Mouse (Mus musculus) lung, postnatal 14 days (tissue): ENCODE data around the gene Mrpl42.
"Not testable (repeated sequence)": the region's sequence is repeated elsewhere in the genome, so short reads cannot be mapped to it uniquely, and the experiment has no call there.

ENCODE experiments used
- DNase-seq: peaks from one replicate; pipeline ENCODE4 v3.0.0; 2021

Mrpl42 gene

DNA sequence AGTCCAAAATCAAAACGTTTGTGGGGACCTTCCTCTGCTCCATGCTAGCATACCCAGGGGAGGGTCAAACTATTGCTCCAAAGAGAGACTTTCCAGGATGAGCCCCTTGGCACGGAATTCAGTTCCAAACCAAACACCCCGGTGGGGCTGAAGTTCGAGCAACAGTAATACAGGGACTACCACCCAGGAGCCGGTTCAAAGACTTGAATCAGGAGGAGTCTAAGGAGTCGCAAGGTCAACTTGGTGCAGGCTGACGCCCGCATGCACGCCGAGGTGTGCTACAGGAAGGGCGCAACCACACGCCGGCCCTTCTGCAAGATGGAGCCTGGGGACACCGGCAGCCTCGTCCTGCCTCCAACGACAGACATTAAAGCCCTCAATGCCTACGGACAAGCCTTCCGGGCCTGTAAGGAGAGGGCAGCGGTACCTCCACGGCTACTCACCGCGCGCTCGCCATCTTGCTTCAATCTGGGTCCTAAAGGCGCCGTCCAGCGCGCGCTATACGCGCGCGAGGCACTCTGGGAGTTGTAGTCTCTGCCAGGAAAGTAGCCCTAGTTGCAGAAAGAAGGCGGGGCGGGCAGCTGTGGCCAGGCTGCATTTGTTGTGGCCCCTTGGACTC lies at the start of gene Mrpl42:
Gene Mrpl42 (minus strand): TSS at position 478 of the 619 bp plus-strand sequence.
- peak; percentile 84 for DNase-seq

GRCm38 (mm10) chr10:95550506-95550905 lies 48.8 kb upstream of the Mrpl42 start:
- no peak for DNase-seq

- DNase-seq, result not testable (repeated sequence)
These were observed 47.3 kb upstream of the Mrpl42 start for GRCm38 (mm10) chr10:95549080-95549479.

DNA sequence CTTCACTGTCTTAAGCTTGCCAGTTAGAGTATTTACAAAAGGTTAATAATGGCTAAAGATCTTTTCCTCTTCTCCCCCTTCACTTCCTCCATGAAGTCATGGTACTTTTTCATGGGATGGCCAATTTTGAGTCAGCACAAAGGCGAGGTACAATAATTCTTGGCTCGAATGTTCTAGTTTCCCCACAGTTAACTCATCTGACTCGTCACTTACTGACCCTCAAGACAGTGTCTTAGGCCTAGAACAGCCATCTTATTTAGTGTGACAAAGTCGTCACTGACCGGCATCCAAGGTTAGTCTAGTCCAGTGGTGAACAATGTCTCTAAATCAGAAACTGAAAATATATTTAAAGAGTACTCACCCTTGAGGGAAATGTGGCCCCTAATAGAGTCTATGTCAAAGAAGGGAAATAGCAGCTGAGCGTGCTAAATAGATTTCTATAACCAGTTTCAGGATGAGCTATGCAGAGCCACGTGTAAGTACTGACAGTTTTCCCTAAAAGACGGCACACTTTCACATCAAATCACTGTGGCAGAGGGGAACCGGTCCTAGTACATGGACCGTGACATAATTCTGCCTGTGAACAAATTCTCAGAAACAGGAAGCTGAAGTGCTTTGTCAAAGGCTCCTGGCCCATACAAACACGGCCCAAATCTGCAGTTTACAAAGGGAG lies 46.5 kb upstream of the Mrpl42 start:
- DNase-seq, result no peak

DNA sequence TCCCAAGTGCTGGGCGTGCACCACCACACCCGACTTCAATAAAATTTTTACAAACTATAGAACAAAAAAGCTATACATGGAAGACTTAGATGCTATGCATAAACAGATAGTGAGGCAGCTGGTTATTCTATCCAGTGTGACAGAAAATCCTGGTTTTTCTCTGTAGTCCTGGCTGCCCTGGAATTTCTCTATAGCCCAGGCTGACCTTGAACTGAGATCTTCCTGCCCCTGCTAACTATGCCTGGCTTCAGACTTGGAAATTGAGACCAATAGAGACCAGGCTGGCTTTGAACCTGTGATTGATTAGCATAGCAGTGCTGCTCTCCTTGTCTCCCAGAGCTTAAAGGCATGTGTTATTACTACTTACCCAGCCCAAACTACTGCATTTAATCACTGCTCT lies 44.4 kb upstream of the Mrpl42 start:
- no peak for DNase-seq

DNA sequence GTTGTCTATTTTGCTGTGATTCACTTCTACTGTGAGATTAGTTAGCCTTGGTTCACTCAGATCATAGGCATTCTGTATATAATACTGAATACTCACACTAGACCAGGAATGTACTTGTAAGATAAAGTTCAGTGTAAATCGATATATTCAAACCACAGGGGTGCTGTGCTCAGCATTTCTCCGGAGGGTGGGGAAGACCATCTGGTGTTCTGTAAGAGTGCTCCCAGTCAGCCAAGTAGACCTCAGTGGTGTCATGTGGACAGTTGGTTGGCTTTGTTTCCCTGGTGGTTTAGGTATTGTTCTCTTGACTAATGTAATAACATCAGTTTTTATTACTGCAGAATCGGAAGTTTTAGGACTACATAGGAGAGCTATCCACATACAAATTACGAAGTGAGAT lies 43.3 kb upstream of the Mrpl42 start:
- no peak for DNase-seq

- no peak for DNase-seq
These were observed 42.9 kb upstream of the Mrpl42 start for GRCm38 (mm10) chr10:95544651-95545050.

- no peak for DNase-seq
These were observed 42.3 kb upstream of the Mrpl42 start for GRCm38 (mm10) chr10:95544004-95544403.

- no peak for DNase-seq
These were observed 41.6 kb upstream of the Mrpl42 start for GRCm38 (mm10) chr10:95543377-95543776.

DNA sequence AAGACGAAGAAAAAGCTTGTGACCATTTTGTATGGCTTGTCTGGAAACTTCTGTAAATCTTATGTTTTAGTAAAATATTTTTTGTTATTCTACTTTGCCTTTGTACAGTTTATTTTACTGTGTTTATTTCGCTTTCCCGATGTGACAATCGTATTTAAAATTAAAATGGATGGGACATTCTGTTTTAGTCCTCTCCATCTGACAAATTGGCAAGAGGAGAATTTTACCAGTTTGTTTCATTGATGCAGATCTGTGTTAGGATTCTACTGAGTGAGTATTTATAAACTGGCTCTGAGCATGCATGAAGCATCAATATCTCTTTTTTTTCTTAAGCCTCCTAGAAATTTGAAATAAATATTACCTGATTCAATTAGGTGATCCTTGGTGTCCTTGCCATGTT lies 41.2 kb upstream of the Mrpl42 start:
- DNase-seq, result no peak

DNA sequence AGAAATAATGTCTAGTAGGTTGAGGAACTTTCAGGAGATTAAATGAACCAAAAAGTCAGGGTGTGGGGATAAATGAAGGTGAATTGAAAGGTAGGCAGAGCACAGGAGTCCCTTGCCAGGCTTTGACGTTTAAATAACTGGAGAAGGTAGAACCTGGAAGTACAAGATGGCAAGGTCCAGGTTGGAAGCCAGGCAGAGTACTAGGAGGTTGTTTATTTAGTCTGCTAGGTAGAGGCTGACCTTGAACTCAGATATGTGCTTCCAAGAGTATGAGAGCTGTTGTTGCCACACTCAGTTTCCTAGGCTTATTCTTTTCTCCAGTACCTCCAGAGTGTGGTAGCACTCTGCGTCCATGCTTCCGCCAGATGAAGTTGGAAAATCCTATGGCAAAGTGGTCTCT lies 38.1 kb upstream of the Mrpl42 start:
- DNase-seq, result no peak

GRCm38 (mm10) chr10:95539260-95539659 lies 37.5 kb upstream of the Mrpl42 start:
- DNase-seq, result no peak

- no peak for DNase-seq
These were observed 34.4 kb upstream of the Mrpl42 start for GRCm38 (mm10) chr10:95536222-95536541.

- no peak for DNase-seq
These were observed 33.9 kb upstream of the Mrpl42 start for GRCm38 (mm10) chr10:95535399-95536221.

DNA sequence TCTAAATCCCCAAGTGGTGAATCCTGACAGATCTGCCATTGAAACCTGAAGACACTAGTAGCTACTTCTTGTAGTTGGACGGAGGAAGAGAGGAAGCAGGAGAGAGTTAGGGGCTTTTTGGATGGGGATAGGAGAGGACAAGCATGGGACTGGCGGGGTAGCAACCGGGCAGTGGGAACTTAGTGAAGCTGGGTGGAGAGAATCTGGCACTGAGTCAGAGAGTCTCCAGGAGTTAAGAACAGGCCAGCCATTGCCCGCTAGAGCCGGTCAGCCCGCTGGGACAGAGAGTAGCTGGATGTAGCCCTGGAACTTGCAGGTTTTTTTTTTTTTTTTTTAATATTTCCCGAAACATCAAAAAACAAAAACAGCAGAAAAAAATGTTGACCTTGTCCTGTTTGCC lies 31.6 kb upstream of the Mrpl42 start:
- DNase-seq, result no peak

- DNase-seq, result no peak
These were observed 31.2 kb upstream of the Mrpl42 start for GRCm38 (mm10) chr10:95532916-95533315.

- DNase-seq, result no peak
These were observed 28.9 kb upstream of the Mrpl42 start for GRCm38 (mm10) chr10:95530551-95531121.

DNA sequence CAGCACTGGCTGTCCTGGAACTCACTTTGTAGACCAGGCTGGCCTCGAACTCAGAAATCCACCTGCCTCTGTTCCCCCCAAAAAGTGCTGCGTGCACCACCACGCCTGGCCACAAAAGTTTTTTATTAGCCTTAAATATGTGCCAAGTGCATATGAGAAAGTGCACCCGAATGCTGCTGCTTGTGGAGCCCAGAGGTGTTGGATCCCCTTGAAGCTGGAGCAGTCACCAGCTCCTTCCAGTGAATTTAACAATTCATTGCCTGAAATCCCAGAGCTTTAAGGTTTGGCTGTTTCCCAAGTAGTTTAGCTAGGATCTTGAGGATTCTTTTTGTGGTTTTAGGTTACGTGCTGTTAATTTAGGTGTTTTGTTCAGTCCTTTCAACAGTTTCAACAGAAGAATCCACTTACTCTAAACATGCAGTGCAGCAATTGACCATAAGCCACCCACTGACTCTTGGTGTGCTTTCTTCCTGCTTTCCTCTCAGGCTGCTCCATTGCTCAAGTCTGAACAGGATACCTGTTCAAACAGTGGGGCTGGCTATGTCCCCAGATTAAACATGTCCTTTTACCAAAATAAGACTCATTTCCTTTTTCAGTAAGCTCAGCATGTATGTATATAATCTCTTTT lies 24.9 kb upstream of the Mrpl42 start:
- DNase-seq, result no peak

GRCm38 (mm10) chr10:95525871-95526270 lies 24.1 kb upstream of the Mrpl42 start:
- DNase-seq, result no peak

DNA sequence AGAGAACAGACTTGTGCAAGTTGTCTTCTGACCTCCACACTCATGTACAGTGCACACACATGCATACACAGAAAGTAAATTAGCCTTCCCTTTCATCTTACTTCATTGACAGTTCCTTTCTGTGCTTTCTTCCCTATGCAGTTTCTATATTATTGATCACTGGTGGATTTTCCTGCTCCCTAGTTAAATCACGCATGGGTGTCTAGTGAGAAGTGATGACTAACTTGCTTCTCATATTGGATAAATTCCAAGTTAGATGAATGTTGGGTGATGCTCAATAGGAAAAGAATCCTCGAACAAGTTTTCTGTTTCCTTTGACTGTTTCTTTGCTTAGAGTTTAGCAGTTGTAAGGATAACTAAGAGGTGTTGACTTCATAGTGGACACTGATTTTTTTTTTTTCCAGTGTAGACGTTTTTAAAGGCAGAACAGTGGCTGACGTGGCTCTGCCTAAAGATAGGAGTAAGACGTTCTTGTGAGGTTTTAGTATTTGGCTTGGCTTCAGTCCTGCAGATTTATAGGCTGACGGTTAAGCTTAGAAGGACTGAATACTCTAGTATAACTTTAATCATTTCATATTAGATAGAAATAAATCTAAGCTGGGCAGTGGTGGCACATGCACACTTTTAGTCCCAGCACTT lies 23.4 kb upstream of the Mrpl42 start:
- no peak for DNase-seq

DNA sequence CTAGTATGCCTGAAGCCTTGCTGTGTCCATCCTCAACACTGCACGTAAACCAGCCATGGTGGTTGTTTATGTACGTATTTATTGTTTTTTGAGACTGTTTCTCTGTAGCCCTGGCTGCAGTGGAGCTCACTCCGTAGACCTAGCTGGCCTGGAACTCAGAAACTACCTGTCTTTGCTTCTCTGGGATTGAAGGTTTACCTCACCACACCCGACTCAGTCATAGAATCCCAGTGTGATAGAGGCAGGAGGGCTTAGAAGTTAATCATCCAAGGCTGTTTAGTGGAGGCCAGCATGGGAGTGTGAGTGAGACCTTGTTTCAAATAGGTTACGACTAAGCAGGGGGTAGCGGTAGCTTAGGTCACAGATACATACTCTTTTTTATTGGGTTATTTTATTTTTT lies 15.9 kb upstream of the Mrpl42 start:
- DNase-seq, result no peak

GRCm38 (mm10) chr10:95515293-95515931 lies 13.7 kb upstream of the Mrpl42 start:
- DNase-seq, result peak; percentile 43
